Mouse (Mus musculus): ENCODE measurements around the gene Tmprss11d.
"Not testable (repeated sequence)": the region's sequence is repeated elsewhere in the genome, so short reads cannot be mapped to it uniquely, and the experiment has no call there.

Tmprss11d gene

DNA sequence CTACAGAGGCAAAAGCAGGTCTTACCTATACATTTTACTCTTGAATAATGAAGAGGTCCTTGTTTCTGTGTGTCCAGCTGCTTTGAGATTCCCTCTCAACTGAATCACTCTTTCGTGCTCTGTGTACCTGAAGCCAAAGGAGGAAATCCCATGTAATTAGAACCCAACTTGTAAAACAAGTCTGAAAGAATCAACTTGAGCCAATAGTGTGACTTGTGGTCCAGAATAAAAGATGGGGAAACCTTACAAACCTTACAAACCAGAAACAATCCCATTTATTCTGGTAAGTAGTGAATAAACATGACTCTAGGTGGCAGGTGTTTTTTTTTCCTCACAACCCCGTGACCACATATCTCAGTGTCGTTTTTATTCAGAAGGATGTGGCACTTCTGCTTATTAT, at the start of gene Tmprss11d:
TSS of gene Tmprss11d (minus strand) at position 101 of the 400 bp plus-strand sequence.
- no peak for DNase-seq (ENCODE audit: extremely low spot score, low read depth, low spot score)

DNA sequence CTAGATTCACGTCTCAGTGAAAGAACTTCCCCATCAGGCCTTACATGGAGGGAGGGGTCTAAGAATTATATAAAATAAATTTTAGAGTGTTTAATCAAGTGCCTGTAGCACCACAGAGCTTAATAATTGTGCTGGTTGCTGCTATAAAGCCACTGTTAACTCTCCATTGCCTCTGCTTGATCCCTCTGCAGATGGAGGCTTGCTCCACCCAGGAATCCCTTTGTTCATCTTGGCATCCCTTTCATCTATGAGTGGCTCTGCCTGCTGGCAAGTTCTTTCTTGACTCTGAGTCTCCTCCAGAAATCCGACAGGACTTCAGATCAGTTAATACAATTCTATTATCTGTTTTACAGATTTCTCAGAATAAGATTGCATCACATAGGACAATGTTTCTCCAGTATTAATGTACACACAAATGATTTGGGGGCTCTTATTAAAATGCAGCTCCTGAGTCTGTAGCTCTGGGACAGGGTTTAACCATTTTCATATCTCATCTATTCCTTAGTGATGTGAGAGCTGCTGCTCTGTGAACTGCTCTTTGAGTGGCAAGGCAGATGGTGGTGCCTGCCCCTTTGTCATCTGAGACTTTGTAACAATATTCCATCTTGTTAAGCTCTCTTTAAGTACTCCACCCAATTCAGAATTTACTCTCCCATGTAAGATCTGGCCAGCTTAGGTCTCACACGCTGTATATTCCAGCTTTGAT, 48.3 kb upstream of the Tmprss11d start:
- no peak for DNase-seq (ENCODE audit: extremely low spot score, low read depth, low spot score)

DNA sequence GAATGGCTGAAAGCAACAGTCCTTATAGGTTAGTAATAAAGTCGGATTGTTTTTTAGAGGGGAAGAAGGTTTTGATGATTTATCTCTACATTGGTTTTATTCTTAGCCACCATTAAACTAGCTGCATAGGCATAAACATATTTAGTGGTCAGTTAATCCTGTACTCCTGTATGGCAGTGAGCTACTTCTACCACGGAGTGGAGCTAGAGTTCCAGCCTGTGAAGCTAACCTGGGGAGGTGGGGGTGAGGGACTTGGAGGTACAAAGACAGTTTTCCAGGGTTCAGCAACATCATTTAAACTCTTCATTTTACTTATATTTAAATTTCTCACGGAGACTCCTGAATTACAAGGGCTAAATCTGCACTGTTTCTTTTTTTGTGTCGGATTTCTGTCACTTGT, 46.3 kb upstream of the Tmprss11d start:
- no peak for DNase-seq (ENCODE audit: extremely low spot score, low read depth, low spot score)

DNA sequence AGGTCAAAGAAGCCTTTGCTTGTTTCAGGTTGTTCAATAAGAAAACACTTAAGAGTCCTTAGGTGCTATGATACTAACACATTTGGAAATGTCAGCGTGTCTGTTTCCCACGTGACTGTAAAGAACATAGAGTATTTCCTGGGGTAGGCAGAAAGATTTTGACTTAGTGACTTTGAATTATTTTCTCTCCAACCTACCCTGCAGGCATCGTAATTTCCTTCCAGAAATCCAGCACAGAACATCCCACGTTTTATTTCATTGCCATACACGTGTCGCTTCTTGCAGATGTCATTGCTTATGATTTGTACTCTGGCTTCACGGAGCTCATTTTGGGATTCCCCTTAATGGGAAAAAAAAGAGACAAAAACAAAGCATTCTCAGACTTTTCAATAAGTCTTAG, 41.1 kb upstream of the Tmprss11d start:
- no peak for DNase-seq (ENCODE audit: extremely low spot score, low read depth, low spot score)

DNA sequence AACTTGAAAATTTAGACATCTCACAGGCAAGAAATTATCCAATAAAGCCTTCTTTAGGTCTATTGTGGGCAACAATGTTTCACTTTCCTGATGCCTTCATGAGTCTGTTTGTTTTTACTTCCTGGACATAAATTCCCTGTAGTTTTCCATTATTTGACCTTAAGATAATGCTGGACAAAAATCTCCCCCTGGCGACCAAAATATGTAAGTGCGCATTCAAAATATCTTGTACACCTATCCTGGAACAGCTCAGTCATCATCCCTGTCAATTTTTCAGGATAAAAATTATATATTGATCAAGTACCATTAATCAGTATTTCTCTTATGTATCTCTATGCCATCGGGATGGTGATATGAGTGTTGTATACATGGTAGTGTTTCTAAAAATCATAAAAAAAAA, 37.6 kb upstream of the Tmprss11d start:
- DNase-seq (ENCODE audit: extremely low spot score, low read depth, low spot score): no peak

DNA sequence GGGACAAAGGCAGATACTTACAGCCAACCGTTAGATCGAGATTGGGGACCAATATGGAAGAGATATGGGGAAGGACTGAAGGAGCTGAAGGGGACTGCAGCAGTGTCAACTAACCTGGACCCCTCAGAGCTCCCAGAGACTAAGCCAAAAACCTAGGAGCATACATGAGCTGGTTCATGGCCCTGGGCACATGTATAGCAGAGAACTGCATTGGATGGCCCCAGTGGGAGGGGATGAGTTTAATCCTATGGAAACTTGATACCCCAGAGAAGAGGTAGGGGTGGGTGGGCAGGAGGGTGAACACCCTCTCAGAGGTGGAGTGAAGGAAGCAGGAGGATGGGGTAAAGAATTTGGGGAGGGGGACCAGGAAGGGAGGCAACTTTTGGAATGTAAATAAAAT, 34.7 kb upstream of the Tmprss11d start:
- no peak for DNase-seq (ENCODE audit: extremely low spot score, low read depth, low spot score)

DNA sequence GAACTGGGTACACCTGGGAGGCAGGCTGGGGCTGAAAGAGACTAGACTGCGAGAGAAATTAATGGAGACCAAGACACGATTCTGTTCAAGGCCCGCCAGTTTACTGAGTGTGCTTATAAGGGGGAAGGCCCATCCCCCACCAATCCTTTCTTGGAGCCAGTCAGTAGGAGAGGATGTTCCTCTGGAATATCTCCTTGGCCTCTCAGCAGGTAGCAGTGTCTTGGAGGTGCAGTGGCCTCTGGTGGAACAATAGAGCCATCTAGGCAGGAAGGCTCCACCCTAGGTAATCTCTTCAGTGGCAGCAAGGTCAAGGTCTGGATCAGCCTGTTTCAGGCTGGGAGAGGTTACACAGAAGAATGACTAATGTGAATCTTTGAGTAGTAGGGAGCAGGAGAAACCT, 34.0 kb upstream of the Tmprss11d start:
- no peak for DNase-seq (ENCODE audit: extremely low spot score, low read depth, low spot score)

DNA sequence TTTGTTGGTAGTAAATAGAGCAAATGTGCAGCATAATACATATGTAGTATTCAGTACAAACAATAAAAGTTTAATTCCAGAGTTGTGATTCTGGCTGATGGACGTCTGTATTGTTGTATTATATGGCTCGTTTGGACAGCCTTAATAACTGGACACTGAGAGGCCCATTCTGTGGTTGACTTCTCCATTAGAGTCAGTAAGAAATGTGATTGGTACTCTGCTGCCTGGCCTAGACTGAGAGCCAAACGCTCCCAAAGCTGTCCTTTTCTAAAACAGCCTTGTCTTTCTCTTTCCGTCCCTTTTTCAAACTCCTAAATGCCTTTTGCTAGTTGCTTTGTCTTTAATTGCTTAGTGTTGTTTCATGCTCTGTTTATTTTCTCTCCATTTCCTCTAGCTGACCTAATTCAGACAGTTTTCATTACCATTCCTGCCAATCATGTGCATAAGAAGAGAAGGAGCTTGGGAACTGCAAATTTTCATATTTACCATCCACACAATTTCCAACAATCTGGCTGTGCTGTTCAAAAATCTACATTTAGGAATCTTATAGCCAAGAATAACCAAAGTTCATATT, 13.7 kb downstream of the Tmprss11d start:
- DNase-seq (ENCODE audit: extremely low spot score, low read depth, low spot score): no peak

DNA sequence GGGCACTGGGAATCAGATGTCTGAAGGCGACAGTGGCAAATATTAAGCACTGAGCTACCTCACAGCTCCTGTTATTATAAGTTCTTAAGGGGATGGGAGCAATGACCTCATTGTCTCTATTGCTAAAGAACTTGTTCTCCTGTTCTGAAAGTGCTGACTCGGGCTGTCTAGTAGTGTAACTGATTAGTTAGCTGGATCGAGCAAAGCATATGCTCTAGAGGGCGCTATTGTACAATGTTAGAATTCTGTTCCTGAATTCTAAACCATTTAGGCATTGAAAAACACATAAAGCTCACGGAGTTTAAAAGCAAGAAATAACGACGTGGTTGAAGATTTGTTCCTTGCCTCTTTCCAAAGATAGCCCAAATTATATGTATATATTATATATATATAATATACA, 20.3 kb downstream of the Tmprss11d start:
- peak; percentile 37 for DNase-seq (ENCODE audit: extremely low spot score, low read depth, low spot score)

DNA sequence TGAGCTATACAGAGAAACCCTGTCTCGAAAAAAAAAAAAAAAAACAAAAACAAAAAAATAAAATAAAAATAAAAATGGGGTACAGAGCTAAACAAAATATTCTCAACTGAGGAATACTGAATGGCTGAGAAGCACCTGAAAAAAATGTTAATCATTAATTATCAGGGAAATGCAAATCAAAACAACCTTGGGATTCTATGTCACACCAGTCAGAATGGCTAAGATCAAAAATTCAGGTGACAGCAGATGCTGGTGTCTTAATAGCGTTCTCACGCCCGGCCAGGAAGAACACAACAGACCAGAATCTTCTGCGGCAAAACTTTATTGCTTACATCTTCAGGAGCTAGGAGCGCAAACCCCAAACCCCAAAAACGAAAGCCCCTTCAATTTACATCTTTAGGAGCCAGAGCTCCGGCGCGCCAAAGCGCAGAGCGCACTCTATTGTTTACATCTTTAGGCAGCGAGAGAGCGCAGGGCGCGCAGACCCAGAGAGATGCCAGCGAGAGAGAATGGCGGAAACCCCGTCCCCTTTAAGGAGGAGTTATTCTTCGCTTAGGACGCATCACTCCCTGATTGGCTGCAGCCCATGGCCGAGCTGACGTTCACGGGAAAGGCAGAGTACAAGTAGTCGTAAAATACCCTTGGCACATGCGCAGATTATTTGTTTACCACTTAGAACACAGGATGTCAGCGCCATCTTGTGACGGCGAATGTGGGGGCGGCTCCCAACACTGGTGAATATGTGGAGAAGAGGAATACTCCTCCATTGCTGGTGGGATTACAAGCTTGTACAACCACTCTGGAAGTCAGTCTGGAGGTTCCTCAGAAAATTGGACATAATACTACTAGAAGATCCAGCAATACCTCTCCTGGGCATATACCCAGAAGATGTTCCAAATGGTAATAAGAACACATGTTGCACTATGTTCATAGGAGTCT, 54.9 kb downstream of the Tmprss11d start:
- not testable (repeated sequence) for DNase-seq (ENCODE audit: extremely low spot score, low read depth, low spot score)

DNA sequence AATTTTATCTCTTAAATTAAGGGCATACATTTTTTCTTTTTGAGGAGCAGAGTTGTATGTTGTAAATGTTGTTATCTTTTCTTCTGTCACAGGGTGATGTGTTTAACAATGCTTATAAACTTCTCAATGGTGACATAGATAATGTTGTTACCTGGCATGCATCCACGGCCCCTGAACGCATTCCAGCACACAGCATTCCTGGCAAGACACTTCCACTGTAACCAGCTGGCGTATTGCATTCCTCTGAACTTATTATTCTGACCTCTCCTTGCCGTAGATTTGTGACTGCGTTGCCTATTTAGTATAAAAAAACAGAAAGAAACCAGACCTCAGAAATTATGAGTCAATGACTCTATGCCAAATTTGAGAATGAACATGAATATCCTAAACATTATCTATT, 67.1 kb downstream of the Tmprss11d start:
- DNase-seq (ENCODE audit: extremely low spot score, low read depth, low spot score): no peak

DNA sequence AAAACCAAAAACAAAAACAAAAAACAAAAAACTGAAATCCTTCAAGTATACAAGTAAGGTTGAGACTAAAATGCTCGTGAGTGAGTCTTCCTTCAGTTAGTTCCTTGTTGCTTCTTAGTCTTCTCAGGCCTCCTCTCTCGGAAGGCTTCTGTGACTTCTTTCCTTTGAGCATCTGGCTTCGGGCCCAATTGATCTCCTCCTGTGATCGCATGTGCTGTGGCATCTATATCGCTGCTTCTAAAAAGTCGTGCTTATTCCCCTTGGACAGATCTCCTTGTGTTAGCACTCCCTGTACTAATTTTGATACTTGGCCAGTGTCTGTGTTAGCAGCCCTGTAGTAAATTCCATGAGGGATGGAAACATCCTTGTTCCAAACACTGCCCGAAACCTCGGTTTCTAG, 69.3 kb downstream of the Tmprss11d start:
- DNase-seq (ENCODE audit: extremely low spot score, low read depth, low spot score): no peak

DNA sequence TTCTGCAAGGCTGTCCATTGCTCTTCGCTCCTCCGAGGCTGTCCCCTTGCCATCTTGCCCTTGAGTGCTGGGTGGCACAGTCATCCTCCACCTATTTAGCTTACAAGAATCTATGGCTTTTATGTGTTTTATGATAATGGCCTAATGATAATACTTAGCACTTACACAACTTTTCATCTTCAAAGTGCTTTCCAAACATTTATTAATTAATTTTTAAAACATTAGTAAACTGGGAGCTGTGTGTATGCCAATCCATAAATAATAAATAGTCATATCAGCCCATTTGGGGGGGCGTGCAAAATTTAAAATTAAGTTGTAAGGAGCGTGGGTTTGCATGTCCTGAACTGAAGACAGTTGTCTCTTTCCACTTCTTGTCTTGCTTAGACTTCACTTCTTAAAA, 84.0 kb downstream of the Tmprss11d start, which contains the start of gene Tmprss11c:
TSS of gene Tmprss11c (minus strand) at position 101 of the 400 bp plus-strand sequence.
- DNase-seq (ENCODE audit: extremely low spot score, low read depth, low spot score): no peak
